Mouse (Mus musculus): ENCODE data around the gene Ern1. TPM values are rescaled to one million over a fixed set of nuclear protein-coding genes. Genes with fewer than 3 reads are reported as not detected.
A peak's percentile ranks its signal among the peaks of the same experiment; 100 is the strongest.
"Not testable (repeated sequence)": the region's sequence is repeated elsewhere in the genome, so short reads cannot be mapped to it uniquely, and the experiment has no call there.

Gene Ern1
- polyA plus RNA-seq, 3 experiments from 2014 or later, result 1.4 to 1.8 (median 1.6) TPM

- peak; percentile 85 for ATAC-seq
Measured at GRCm38 (mm10) chr11:106430392-106430791, 57.3 kb downstream of the Ern1 start.

- ATAC-seq, result no peak
Measured at GRCm38 (mm10) chr11:106429689-106430088, 58.0 kb downstream of the Ern1 start.

GRCm38 (mm10) chr11:106428556-106428955 lies 59.1 kb downstream of the Ern1 start:
- no peak for ATAC-seq

- no peak for ATAC-seq
Measured at GRCm38 (mm10) chr11:106428106-106428505, 59.5 kb downstream of the Ern1 start.

GRCm38 (mm10) chr11:106426447-106426846 lies 61.2 kb downstream of the Ern1 start:
- no peak for ATAC-seq

- ATAC-seq, result no peak
Measured at GRCm38 (mm10) chr11:106425201-106425600, 62.5 kb downstream of the Ern1 start.

GRCm38 (mm10) chr11:106419262-106420102 lies 68.2 kb downstream of the Ern1 start:
- no peak for ATAC-seq

- ATAC-seq, result peak; percentile 73
Measured at GRCm38 (mm10) chr11:106418622-106419196, 68.9 kb downstream of the Ern1 start.

GRCm38 (mm10) chr11:106417860-106418259 lies 69.8 kb downstream of the Ern1 start:
- ATAC-seq, result no peak

- peak; percentile 28 for ATAC-seq
Measured at GRCm38 (mm10) chr11:106416331-106416730, 71.3 kb downstream of the Ern1 start.

GRCm38 (mm10) chr11:106412641-106413360 lies 74.9 kb downstream of the Ern1 start:
- no peak for ATAC-seq

- ATAC-seq, result no peak
Measured at GRCm38 (mm10) chr11:106411157-106411556, 76.5 kb downstream of the Ern1 start.

GRCm38 (mm10) chr11:106410507-106410906 lies 77.1 kb downstream of the Ern1 start:
- ATAC-seq, result no peak

- no peak for ATAC-seq
Measured at GRCm38 (mm10) chr11:106410011-106410410, 77.6 kb downstream of the Ern1 start.

- no peak for ATAC-seq
Measured at GRCm38 (mm10) chr11:106398481-106398880, 89.2 kb downstream of the Ern1 start.

- no peak for ATAC-seq
Measured at GRCm38 (mm10) chr11:106397656-106398055, 90.0 kb downstream of the Ern1 start.

GRCm38 (mm10) chr11:106394055-106394454 lies 93.6 kb downstream of the Ern1 start:
- ATAC-seq, result not testable (repeated sequence)

GRCm38 (mm10) chr11:106393331-106393616 lies 94.4 kb downstream of the Ern1 start:
- no peak for ATAC-seq

GRCm38 (mm10) chr11:106392597-106393330 lies 94.9 kb downstream of the Ern1 start:
- ATAC-seq, result no peak

GRCm38 (mm10) chr11:106391546-106392188 lies 96.0 kb downstream of the Ern1 start:
- no peak for ATAC-seq

- no peak for ATAC-seq
Measured at GRCm38 (mm10) chr11:106390757-106391156, 96.9 kb downstream of the Ern1 start.

GRCm38 (mm10) chr11:106389611-106390010 lies 98.0 kb downstream of the Ern1 start:
- no peak for ATAC-seq
